Mouse (Mus musculus): ENCODE measurements at regions not wholly inside any gene's neighbourhood (a gene's known extent, or its start where the extent isn't known, plus 50 kb on each side); places are given as distances from the start of the nearest gene placed in this dataset.
"Not testable (repeated sequence)": the region's sequence is repeated elsewhere in the genome, so short reads cannot be mapped to it uniquely, and the experiment has no call there.

DNA sequence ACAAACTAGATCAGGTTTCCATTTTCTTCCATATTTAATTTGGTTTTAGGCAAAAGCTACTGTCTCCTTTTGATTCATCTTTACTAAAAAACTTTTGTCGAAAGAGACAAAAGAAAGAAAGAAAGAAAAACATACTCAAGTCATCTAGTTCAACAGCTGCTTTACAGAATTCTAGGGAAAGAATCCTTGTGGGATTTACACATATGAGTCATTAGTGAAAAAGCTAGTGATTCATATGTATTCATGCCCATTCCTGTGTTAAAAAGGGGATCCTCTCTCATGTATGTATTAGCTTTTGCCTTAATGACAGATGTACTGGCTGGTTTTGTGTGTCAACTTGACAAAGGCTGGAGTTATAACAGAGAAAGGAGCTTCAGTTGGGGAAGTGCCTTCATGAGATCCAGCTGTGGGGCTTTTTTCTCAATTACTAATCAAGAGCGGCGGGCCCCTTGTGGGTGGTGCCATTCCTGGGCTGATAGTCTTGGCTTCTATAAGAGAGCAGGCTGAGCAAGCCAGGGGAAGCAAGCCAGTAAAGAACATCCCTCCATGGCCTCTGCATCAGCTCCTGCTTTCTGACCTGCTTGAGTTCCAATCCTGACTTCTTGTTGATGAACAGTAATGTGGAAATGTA, 200.1 kb upstream of the Flrt2 start:
- not testable (repeated sequence) for ATAC-seq (ENCODE audit: low FRiP score); H3K9me3 ChIP-seq (replicated peaks)
- WGBS = 51% methylated on average over 3 of the region's 3 CpGs

GRCm38 (mm10) chr12:95501443-95501842, 190.6 kb upstream of the Flrt2 start:
- ATAC-seq (ENCODE audit: low FRiP score) = no peak
- Histone ChIP-seq H3K27ac (replicated peaks) (no peak overlapping the region), H3K4me1 (no peaks in the 10 kb centered on the region), H3K9ac (replicated peaks) (no peak overlapping the region), H3K27me3 (replicated peaks) (no peaks in the 10 kb centered on the region), H3K4me3 (replicated peaks) (no peak overlapping the region), H3K9me3 (replicated peaks) (no peaks in the 10 kb centered on the region), H3K36me3 (no peaks in the 10 kb centered on the region), H3K4me2 (no peak overlapping the region)
- WGBS = 79% methylated on average over 3 of the region's 3 CpGs

More for the DNA sequence above, 200.1 kb upstream of the Flrt2 start:
- H3K27me3 ChIP-seq (replicated peaks); H3K4me1 ChIP-seq; H3K36me3 ChIP-seq; H3K4me2 ChIP-seq; H3K4me3 ChIP-seq (replicated peaks); H3K9ac ChIP-seq (replicated peaks); H3K27ac ChIP-seq (replicated peaks): not testable (repeated sequence)

DNA sequence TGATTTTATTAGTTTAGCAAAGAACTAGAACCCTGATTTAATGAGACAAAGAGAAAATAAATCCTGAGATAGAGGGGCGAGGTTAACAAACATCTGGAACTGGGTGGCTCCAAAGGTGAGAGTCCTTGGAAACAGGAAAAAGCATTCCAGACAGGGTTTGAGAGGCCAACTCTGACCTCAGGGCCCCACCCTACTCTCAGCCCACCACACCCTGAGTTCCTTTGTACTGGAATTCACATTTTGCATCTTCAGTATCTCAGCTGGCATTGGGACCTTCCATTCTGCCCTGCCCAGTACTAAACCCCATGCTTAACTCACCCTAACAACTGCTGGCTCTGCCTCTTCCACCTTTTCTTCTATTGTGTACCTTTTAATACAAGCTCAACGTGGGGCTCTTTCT, 172.0 kb upstream of the Flrt2 start:
- Histone ChIP-seq H3K4me2 (no peak overlapping the region), H3K27me3 (replicated peaks) (no peaks in the 10 kb centered on the region), H3K9ac (replicated peaks) (no peak overlapping the region), H3K27ac (replicated peaks) (no peak overlapping the region), H3K9me3 (replicated peaks) (no peaks in the 10 kb centered on the region), H3K36me3 (no peaks in the 10 kb centered on the region), H3K4me3 (replicated peaks) (no peak overlapping the region), H3K4me1 (no peaks in the 10 kb centered on the region)
- 86% methylated on average over 2 of the region's 2 CpGs for WGBS
- ATAC-seq (ENCODE audit: low FRiP score) = no peak

GRCm38 (mm10) chr12:95522052-95522451, 170.0 kb upstream of the Flrt2 start:
- Histone ChIP-seq H3K27me3 (replicated peaks) (no peaks in the 10 kb centered on the region), H3K9ac (replicated peaks) (no peak overlapping the region), H3K4me1 (no peaks in the 10 kb centered on the region), H3K9me3 (replicated peaks) (no peaks in the 10 kb centered on the region), H3K4me3 (replicated peaks) (no peak overlapping the region), H3K36me3 (no peaks in the 10 kb centered on the region), H3K4me2 (no peak overlapping the region), H3K27ac (replicated peaks) (no peak overlapping the region)
- no peak for ATAC-seq (ENCODE audit: low FRiP score)
- 28% methylated on average over 3 of the region's 3 CpGs for WGBS

DNA sequence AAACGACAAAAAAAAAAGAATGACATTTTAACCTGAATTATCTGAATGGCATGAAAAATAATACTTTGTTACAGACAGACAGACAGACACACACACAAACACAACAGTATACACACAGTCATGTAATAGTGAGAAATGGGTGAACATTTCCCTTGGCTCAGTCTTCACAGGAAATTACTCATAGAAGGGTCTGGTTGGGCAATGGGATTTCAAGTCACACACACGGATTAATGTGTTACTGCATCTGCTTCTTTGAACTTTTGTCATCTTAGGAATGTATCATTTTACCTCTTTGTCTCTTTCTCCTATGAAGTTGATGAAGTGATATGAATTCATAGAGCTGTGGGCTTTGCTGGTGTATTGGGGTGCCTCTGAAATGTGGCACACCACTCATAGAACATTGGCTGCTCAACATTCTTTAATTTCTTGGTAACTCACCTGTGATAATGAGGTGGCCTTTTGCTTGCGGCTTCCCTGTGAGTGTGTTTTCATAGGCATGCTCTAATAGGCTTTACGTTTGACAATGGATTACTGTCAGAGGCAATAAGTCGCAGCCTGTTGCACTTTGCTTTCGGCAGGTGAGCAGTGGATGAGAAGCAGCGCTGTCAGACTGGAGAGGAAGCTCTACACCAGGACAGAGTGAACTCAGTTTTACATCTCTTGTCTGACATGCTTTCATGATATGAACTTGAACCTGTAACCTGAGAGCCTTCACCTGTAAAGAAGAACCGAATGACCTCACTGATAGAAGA, 158.0 kb upstream of the Flrt2 start:
- Histone ChIP-seq H3K27ac (replicated peaks) (no peak overlapping the region), H3K27me3 (replicated peaks) (no peaks in the 10 kb centered on the region), H3K4me3 (replicated peaks) (no peak overlapping the region), H3K9ac (replicated peaks) (no peak overlapping the region), H3K4me1 (no peaks in the 10 kb centered on the region), H3K36me3 (no peaks in the 10 kb centered on the region), H3K4me2 (no peak overlapping the region), H3K9me3 (replicated peaks) (no peaks in the 10 kb centered on the region)
- 83% methylated on average over 8 of the region's 8 CpGs for WGBS
- no peak for ATAC-seq (ENCODE audit: low FRiP score)

- Histone ChIP-seq H3K4me1 (no peaks in the 10 kb centered on the region), H3K9me3 (replicated peaks) (no peaks in the 10 kb centered on the region), H3K4me2 (no peak overlapping the region), H3K27ac (replicated peaks) (no peak overlapping the region), H3K4me3 (replicated peaks) (no peak overlapping the region), H3K9ac (replicated peaks) (no peak overlapping the region), H3K36me3 (no peaks in the 10 kb centered on the region), H3K27me3 (replicated peaks) (no peaks in the 10 kb centered on the region)
- WGBS = 32% methylated on average over 6 of the region's 6 CpGs
- no peak for ATAC-seq (ENCODE audit: low FRiP score)
These were observed 144.7 kb upstream of the Flrt2 start for GRCm38 (mm10) chr12:95547301-95547700.

GRCm38 (mm10) chr12:95553129-95553528, 138.9 kb upstream of the Flrt2 start:
- Histone ChIP-seq H3K9me3 (replicated peaks) (no peaks in the 10 kb centered on the region), H3K27me3 (replicated peaks) (no peaks in the 10 kb centered on the region), H3K27ac (replicated peaks) (no peak overlapping the region), H3K36me3 (no peaks in the 10 kb centered on the region), H3K9ac (replicated peaks) (no peak overlapping the region), H3K4me2 (no peak overlapping the region), H3K4me3 (replicated peaks) (no peak overlapping the region), H3K4me1 (no peaks in the 10 kb centered on the region)
- ATAC-seq (ENCODE audit: low FRiP score) = no peak
- 95% methylated on average over 3 of the region's 3 CpGs for WGBS

- WGBS = 57% methylated on average over 6 of the region's 6 CpGs
- Histone ChIP-seq H3K4me1 (no peaks in the 10 kb centered on the region), H3K9ac (replicated peaks) (no peak overlapping the region), H3K27me3 (replicated peaks) (no peaks in the 10 kb centered on the region), H3K4me3 (replicated peaks) (no peak overlapping the region), H3K27ac (replicated peaks) (no peak overlapping the region), H3K4me2 (no peak overlapping the region), H3K36me3 (no peaks in the 10 kb centered on the region), H3K9me3 (replicated peaks) (no peaks in the 10 kb centered on the region)
- no peak for ATAC-seq (ENCODE audit: low FRiP score)
These were observed 133.2 kb upstream of the Flrt2 start for GRCm38 (mm10) chr12:95558706-95559406.

DNA sequence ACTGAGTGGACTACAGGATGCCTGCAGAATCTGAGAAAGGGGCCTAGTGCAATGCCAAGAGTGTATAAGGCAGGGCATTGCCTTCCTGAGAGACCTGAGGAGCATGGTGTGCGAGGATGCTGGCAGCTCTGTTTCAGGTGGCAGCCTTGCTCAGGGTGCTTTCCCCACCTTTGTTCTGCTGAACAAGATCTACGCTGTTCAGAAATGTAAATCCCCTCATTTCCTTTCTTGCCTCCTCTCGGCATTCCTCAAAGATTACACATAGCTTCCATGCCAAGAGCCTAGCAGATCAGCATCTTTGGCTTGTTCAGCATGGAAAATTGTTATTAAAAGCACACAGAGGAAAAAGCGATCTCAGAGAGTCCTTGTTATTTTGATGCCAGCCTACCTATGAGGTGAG, 128.6 kb upstream of the Flrt2 start:
- WGBS = 82% methylated on average over 4 of the region's 4 CpGs
- peaks cover 3% of the 10 kb centered on the region; the same call in 1 of the 2 replicates for H3K9me3 ChIP-seq (replicated peaks)
- H3K4me3 ChIP-seq (replicated peaks) = no peak overlapping the region
- no peak overlapping the region for H3K9ac ChIP-seq (replicated peaks)
- no peaks in the 10 kb centered on the region for H3K36me3 ChIP-seq
- no peak overlapping the region for H3K27ac ChIP-seq (replicated peaks)
- H3K27me3 ChIP-seq (replicated peaks) = no peaks in the 10 kb centered on the region
- no peak for ATAC-seq (ENCODE audit: low FRiP score)
- H3K4me2 ChIP-seq = no peak overlapping the region
- H3K4me1 ChIP-seq = no peaks in the 10 kb centered on the region

DNA sequence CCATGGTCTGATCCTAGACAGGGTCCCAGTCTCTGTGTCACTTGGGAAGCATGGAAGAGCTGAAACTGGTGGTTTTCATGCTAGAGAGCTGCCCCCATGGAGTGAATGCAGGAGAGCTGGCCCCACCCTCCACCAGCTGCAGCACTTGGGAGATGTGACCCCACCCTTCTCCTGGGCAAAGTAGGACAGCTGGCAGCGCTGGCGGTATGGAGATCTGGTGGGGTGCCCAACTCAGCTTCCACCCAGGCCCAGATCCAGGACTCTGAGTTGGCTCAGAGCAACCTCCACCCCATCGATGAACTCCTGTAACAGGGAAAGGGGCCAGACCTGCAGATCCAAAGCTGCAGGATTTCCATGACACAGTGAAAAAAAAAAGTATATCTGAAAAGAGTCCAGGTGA, 115.3 kb upstream of the Flrt2 start:
- ATAC-seq (ENCODE audit: low FRiP score) = no peak
- no peaks in the 10 kb centered on the region for H3K4me1 ChIP-seq
- no peak overlapping the region for H3K9ac ChIP-seq (replicated peaks)
- WGBS = 91% methylated on average over 3 of the region's 3 CpGs
- H3K4me2 ChIP-seq = no peak overlapping the region
- H3K27me3 ChIP-seq (replicated peaks) = no peaks in the 10 kb centered on the region
- no peak overlapping the region for H3K27ac ChIP-seq (replicated peaks)
- H3K9me3 ChIP-seq (replicated peaks) = no peaks in the 10 kb centered on the region
- no peaks in the 10 kb centered on the region for H3K36me3 ChIP-seq
- H3K4me3 ChIP-seq (replicated peaks) = no peak overlapping the region

DNA sequence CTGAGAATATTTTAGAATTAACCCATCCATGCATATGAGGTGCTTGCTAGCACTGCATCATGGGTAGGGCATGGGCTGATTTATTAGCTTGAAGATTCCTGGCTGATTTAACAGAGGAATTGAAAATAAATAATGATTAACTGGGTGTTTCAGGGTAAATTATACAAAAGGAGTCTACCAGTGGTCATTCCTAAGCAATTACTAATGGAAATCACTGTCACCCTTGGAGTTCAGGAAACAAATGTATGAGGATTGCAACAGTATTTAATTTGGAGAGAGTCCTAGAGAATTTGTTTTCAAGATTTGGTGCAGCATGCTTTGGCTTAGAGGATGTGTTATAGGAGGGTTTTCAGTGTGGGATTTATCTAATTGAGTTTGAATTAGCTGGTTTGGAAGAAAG, 103.0 kb upstream of the Flrt2 start:
- no peaks in the 10 kb centered on the region for H3K9me3 ChIP-seq (replicated peaks)
- H3K9ac ChIP-seq (replicated peaks) = no peak overlapping the region
- H3K4me2 ChIP-seq = no peak overlapping the region
- H3K27ac ChIP-seq (replicated peaks) = no peak overlapping the region
- no peak overlapping the region for H3K4me3 ChIP-seq (replicated peaks)
- H3K36me3 ChIP-seq = no peaks in the 10 kb centered on the region
- no peak for ATAC-seq (ENCODE audit: low FRiP score)
- H3K27me3 ChIP-seq (replicated peaks) = no peaks in the 10 kb centered on the region
- no peaks in the 10 kb centered on the region for H3K4me1 ChIP-seq

DNA sequence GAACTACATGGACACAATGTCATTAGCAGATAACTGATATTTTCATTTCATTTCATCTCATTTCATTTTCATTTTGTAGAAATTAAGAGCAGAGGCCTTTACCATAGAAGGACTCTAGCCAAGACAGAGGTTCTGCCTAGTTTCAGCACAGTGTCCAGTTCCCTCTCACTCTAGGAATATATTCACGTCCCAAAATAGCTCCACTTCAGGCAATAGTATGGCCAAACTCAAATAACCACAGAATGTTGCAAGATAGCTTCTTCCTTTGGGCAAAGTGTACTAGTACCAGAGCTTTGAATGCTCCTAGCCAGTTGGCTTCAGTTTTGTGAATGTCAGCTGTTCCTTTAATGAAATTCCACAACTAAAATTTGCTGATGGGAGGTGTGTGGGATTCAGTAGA, 72.7 kb upstream of the Flrt2 start:
- Histone ChIP-seq H3K27ac (replicated peaks) (no peak overlapping the region), H3K9me3 (replicated peaks) (no peaks in the 10 kb centered on the region), H3K9ac (replicated peaks) (no peak overlapping the region), H3K4me3 (replicated peaks) (no peak overlapping the region), H3K4me2 (no peak overlapping the region), H3K4me1 (no peaks in the 10 kb centered on the region), H3K36me3 (no peaks in the 10 kb centered on the region), H3K27me3 (replicated peaks) (no peaks in the 10 kb centered on the region)
- no peak for ATAC-seq (ENCODE audit: low FRiP score)
- WGBS = 86% methylated on average over 1 of the region's 1 CpGs

Data from neural tube, embryonic 15.5 days (tissue).